Mouse (Mus musculus): ENCODE results near the gene Atp1b1. TPM values are rescaled to one million over a fixed set of nuclear protein-coding genes. Genes with fewer than 3 reads are reported as not detected.

Gene Atp1b1
- polyA plus RNA-seq, 1 experiment from 2014 or later: 306 TPM

DNA sequence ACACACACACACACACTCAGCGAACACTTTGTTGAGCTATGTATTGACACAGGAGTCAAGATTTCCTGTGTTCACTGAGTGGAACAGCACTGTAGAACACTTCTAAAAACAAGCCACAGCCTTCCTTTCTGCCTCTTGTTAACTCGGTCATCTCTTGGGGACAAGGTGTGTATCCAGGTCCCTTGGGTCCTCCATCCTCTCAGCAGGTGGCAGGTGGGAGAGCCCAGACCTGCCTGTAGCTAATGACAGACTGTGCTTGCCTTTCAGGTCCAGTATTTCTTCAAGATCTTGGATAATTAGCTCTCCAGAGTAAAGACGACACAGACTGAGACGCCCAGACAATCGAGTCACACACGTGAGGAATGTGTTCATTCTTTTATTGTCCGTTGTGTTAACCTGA, 21.4 kb downstream of the Atp1b1 start:
- Histone ChIP-seq H3K36me3 (ENCODE audit: control insufficient read depth, insufficient read depth) (peaks cover 41% of the 10 kb centered on the region), H3K9ac (ENCODE audit: low read length) (no peak overlapping the region), H3K27me3 (ENCODE audit: control insufficient read depth, insufficient read depth, low read length) (no peaks in the 10 kb centered on the region), H3K4me1 (ENCODE audit: control insufficient read depth, insufficient read depth, low read length) (peaks cover 8% of the 10 kb centered on the region), H3K4me3 (ENCODE audit: low read length) (no peak overlapping the region), H3K27ac (ENCODE audit: low read length) (no peak overlapping the region), H3K4me2 (ENCODE audit: low read depth, low read length) (no peak overlapping the region), H3K9me3 (replicated peaks; ENCODE audit: control insufficient read depth, low read length) (no peaks in the 10 kb centered on the region)
- 82% methylated on average over 7 of the region's 7 CpGs for WGBS
- no peak for ATAC-seq (replicated peaks; ENCODE audit: extremely low read depth, insufficient read depth, low FRiP score)

DNA sequence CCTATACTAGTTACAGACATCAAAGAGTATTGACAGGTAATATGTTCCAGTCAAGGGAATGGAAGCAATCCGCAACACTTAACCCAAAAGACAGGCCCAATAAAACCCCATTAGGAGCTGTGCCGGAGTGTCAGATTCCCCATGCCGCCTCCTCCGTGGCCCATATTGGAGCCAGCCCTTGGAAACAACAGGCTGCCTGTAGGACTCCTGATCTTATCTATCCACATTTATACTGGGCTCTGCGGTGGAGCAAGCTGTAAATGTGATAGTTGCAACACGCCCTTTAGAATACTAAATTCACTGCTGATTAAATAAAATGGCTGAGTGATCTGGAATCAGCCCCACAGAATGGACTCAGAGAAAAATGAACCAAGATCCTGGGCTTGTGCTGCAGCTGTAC, 24.1 kb downstream of the Atp1b1 start:
- Histone ChIP-seq H3K9me3 (replicated peaks; ENCODE audit: control insufficient read depth, low read length) (no peaks in the 10 kb centered on the region), H3K27me3 (ENCODE audit: control insufficient read depth, insufficient read depth, low read length) (no peaks in the 10 kb centered on the region), H3K4me1 (ENCODE audit: control insufficient read depth, insufficient read depth, low read length) (peaks cover 8% of the 10 kb centered on the region), H3K27ac (ENCODE audit: low read length) (no peak overlapping the region), H3K4me3 (ENCODE audit: low read length) (no peak overlapping the region), H3K9ac (ENCODE audit: low read length) (no peak overlapping the region), H3K4me2 (ENCODE audit: low read depth, low read length) (no peak overlapping the region), H3K36me3 (ENCODE audit: control insufficient read depth, insufficient read depth) (peaks cover 20% of the 10 kb centered on the region)
- WGBS: 49% methylated on average over 6 of the region's 6 CpGs
- no peak for ATAC-seq (replicated peaks; ENCODE audit: extremely low read depth, insufficient read depth, low FRiP score)

DNA sequence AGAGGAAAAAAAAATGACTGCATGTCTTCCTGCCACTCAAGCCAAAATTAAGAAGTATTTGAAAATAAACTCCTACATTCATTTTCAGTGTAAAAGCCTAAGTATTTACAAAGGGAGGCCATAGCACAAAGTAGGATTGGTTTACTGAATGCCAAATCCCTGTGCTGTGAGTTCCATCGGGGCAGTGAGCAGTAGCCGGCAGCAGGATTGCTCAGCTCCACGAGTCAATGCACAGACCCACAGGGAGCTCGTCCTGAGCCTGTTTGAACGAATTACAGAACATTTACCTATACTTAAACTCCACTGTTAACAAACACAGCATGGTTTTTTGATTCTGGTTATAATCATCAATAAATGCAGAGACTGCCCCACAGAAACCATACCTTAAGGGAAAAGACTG, 25.5 kb downstream of the Atp1b1 start:
- ATAC-seq (replicated peaks; ENCODE audit: extremely low read depth, insufficient read depth, low FRiP score): no peak
- H3K36me3 ChIP-seq (ENCODE audit: control insufficient read depth, insufficient read depth): peaks cover 9% of the 10 kb centered on the region
- H3K27me3 ChIP-seq (ENCODE audit: control insufficient read depth, insufficient read depth, low read length): no peaks in the 10 kb centered on the region
- H3K27ac ChIP-seq (ENCODE audit: low read length): no peak overlapping the region
- peaks cover 15% of the 10 kb centered on the region for H3K4me1 ChIP-seq (ENCODE audit: control insufficient read depth, insufficient read depth, low read length)
- no peaks in the 10 kb centered on the region for H3K9me3 ChIP-seq (replicated peaks; ENCODE audit: control insufficient read depth, low read length)
- no peak overlapping the region for H3K4me3 ChIP-seq (ENCODE audit: low read length)
- WGBS: 86% methylated on average over 5 of the region's 5 CpGs
- no peak overlapping the region for H3K4me2 ChIP-seq (ENCODE audit: low read depth, low read length)
- no peak overlapping the region for H3K9ac ChIP-seq (ENCODE audit: low read length)

DNA sequence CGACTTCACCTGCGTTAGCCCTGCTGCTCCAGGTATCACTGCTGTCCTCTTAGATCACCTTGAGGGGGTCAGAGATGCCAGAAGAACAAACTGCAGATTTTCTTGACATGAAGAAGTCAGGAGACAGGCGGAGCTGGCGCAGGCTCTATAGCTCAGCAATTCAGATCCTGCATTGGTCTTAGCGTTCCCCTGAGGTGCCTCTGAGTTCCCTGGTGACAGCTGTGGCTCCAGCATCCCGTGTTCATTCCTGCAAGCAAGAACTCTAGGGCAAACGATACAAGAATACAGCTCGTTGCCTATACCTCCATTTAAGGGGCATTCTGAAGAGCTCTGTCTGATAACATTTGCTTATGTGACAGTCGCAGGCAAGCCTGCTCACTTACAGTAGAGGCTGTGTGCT, 29.5 kb downstream of the Atp1b1 start:
- Histone ChIP-seq H3K4me2 (ENCODE audit: low read depth, low read length) (no peak overlapping the region), H3K27me3 (ENCODE audit: control insufficient read depth, insufficient read depth, low read length) (no peaks in the 10 kb centered on the region), H3K4me3 (ENCODE audit: low read length) (no peak overlapping the region), H3K9ac (ENCODE audit: low read length) (no peak overlapping the region), H3K9me3 (replicated peaks; ENCODE audit: control insufficient read depth, low read length) (no peaks in the 10 kb centered on the region), H3K4me1 (ENCODE audit: control insufficient read depth, insufficient read depth, low read length) (peaks cover 7% of the 10 kb centered on the region; the same call in 1 of the 2 replicates), H3K27ac (ENCODE audit: low read length) (no peak overlapping the region), H3K36me3 (ENCODE audit: control insufficient read depth, insufficient read depth) (no peaks in the 10 kb centered on the region)
- peak; percentile 59; the same call in 1 of the 2 replicates for ATAC-seq (replicated peaks; ENCODE audit: extremely low read depth, insufficient read depth, low FRiP score)
- 55% methylated on average over 9 of the region's 9 CpGs for WGBS

DNA sequence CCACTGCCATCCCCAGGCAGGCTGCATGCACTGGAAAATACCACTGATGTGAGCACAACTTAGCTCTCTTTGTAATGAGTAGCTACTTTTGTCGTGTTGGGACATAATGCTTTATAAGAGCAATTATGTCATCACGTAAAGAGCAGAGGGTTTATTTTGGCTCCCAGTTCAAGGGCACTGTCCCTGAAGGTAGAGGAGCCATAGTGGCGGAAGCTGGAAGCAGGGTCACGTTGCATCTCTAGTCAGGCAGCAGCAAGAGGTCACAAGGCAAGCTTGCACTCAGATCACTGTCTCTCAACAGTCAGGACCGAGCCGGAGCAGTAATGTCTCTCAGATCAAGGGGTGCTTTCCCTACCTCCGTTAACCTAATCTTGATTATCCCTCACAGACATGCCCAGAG, 30.4 kb downstream of the Atp1b1 start:
- Histone ChIP-seq H3K4me2 (ENCODE audit: low read depth, low read length) (no peak overlapping the region), H3K27me3 (ENCODE audit: control insufficient read depth, insufficient read depth, low read length) (no peaks in the 10 kb centered on the region), H3K27ac (ENCODE audit: low read length) (no peak overlapping the region), H3K4me1 (ENCODE audit: control insufficient read depth, insufficient read depth, low read length) (peaks cover 7% of the 10 kb centered on the region; the same call in 1 of the 2 replicates), H3K9ac (ENCODE audit: low read length) (no peak overlapping the region), H3K9me3 (replicated peaks; ENCODE audit: control insufficient read depth, low read length) (no peaks in the 10 kb centered on the region), H3K4me3 (ENCODE audit: low read length) (no peak overlapping the region), H3K36me3 (ENCODE audit: control insufficient read depth, insufficient read depth) (no peaks in the 10 kb centered on the region)
- 67% methylated on average over 7 of the region's 7 CpGs for WGBS
- no peak for ATAC-seq (replicated peaks; ENCODE audit: extremely low read depth, insufficient read depth, low FRiP score)

DNA sequence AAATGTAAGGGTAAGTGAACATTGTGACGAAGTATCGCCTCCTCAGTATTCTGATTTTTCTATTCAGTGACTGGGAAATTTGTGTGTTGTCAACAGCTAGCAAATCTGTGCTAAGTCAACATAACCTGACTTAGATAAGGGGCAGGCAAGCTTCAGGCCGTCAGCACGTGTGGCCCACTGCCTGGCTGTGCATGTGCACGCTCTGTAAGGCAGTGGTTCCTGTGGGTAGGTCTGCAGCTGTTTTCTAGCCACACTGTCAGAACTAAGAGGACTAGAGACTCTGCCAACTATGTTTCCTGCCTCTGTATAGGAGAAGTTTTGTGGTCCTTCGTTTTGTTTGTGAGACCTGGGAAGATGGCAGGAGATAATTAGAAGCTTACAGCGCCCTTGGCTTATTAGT, 31.9 kb downstream of the Atp1b1 start:
- 55% methylated on average over 7 of the region's 7 CpGs for WGBS
- Histone ChIP-seq H3K4me3 (ENCODE audit: low read length) (no peak overlapping the region), H3K9me3 (replicated peaks; ENCODE audit: control insufficient read depth, low read length) (no peaks in the 10 kb centered on the region), H3K4me1 (ENCODE audit: control insufficient read depth, insufficient read depth, low read length) (peaks cover 7% of the 10 kb centered on the region; the same call in 1 of the 2 replicates), H3K9ac (ENCODE audit: low read length) (no peak overlapping the region), H3K27ac (ENCODE audit: low read length) (no peak overlapping the region), H3K36me3 (ENCODE audit: control insufficient read depth, insufficient read depth) (no peaks in the 10 kb centered on the region), H3K4me2 (ENCODE audit: low read depth, low read length) (no peak overlapping the region), H3K27me3 (ENCODE audit: control insufficient read depth, insufficient read depth, low read length) (no peaks in the 10 kb centered on the region)
- ATAC-seq (replicated peaks; ENCODE audit: extremely low read depth, insufficient read depth, low FRiP score): peak; percentile 67

DNA sequence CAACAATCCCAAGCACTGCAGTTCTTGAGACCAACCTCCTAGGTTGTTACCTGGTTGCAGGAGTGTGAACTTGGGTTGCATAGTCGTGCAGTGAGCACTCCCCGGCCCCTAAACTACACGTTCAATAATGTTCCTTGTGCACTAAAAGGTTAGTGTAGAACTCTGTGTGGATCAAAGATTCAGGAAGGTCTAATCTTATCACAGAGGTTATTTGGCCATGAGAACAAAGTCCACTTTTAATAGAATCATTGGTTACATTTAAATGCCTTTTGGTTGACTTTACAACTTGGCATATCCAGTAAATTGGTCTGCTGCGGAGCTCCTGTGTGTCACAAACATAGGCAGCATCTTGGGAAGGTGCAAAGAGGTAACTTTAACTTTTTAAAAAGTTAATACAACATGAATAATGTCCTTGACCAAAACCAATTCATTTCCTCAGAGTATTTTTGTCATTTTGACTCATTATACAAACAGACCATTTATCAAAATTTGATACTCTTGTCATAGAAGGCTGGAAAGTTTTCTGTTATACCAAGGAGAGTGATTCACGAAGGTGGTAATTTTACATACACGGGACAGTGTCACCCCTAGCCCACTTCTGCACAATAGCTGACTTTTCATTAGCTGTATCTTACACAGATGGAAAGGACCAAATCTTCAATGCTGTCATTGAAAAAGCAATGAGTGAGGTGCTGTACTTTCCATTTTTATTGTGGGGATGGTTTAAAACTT, 37.4 kb downstream of the Atp1b1 start:
- WGBS: 69% methylated on average over 6 of the region's 6 CpGs
- H3K27ac ChIP-seq (ENCODE audit: low read length): no peak overlapping the region
- no peaks in the 10 kb centered on the region for H3K9me3 ChIP-seq (replicated peaks; ENCODE audit: control insufficient read depth, low read length)
- H3K27me3 ChIP-seq (ENCODE audit: control insufficient read depth, insufficient read depth, low read length): no peaks in the 10 kb centered on the region
- ATAC-seq (replicated peaks; ENCODE audit: extremely low read depth, insufficient read depth, low FRiP score): no peak
- no peak overlapping the region for H3K4me2 ChIP-seq (ENCODE audit: low read depth, low read length)
- H3K9ac ChIP-seq (ENCODE audit: low read length): no peak overlapping the region
- H3K4me1 ChIP-seq (ENCODE audit: control insufficient read depth, insufficient read depth, low read length): no peaks in the 10 kb centered on the region
- H3K36me3 ChIP-seq (ENCODE audit: control insufficient read depth, insufficient read depth): no peaks in the 10 kb centered on the region
- no peak overlapping the region for H3K4me3 ChIP-seq (ENCODE audit: low read length)

DNA sequence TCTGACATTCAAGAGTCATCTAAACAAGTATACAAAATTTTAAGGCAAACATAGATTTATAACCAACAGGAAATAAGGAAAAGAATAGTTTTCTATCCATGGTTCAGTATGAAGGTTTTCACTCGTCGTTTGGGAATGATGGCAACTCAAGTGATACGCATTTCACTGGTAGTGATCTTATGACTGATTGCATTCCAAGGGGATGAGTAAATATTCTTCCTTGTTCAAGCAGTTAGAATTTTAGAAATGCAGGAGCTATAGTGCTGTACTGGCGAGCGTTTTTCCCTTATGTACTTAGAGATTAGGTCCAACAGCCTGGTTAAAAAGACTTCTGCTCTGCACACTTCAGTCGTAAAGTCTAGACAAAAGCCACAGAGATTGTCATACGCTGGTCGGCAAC, 38.8 kb downstream of the Atp1b1 start:
- Histone ChIP-seq H3K4me3 (ENCODE audit: low read length) (no peak overlapping the region), H3K36me3 (ENCODE audit: control insufficient read depth, insufficient read depth) (no peaks in the 10 kb centered on the region), H3K4me2 (ENCODE audit: low read depth, low read length) (no peak overlapping the region), H3K4me1 (ENCODE audit: control insufficient read depth, insufficient read depth, low read length) (no peaks in the 10 kb centered on the region), H3K9ac (ENCODE audit: low read length) (no peak overlapping the region), H3K9me3 (replicated peaks; ENCODE audit: control insufficient read depth, low read length) (no peaks in the 10 kb centered on the region), H3K27me3 (ENCODE audit: control insufficient read depth, insufficient read depth, low read length) (no peaks in the 10 kb centered on the region), H3K27ac (ENCODE audit: low read length) (no peak overlapping the region)
- WGBS: 79% methylated on average over 8 of the region's 8 CpGs
- ATAC-seq (replicated peaks; ENCODE audit: extremely low read depth, insufficient read depth, low FRiP score): no peak

DNA sequence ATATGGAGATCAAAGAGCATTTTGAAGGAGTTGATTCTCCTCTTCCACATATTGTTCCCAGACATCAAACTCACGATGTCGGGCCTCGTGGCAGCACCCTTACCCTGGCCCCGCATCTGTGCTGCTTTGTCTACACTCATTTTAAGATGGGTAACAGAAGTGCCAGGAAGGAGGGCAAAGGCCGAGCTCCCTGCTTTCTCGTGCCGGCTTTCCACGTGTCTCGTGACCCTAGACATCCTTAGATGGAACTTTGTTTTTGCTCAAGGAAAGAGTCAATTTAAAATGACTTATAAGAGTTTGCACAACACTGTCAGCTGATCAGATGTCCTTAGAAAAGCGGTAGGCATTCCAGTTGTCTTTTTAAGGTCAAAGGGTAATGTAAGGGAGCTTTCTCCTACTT, 39.8 kb downstream of the Atp1b1 start:
- Histone ChIP-seq H3K4me2 (ENCODE audit: low read depth, low read length) (no peak overlapping the region), H3K9ac (ENCODE audit: low read length) (no peak overlapping the region), H3K27me3 (ENCODE audit: control insufficient read depth, insufficient read depth, low read length) (no peaks in the 10 kb centered on the region), H3K27ac (ENCODE audit: low read length) (no peak overlapping the region), H3K4me1 (ENCODE audit: control insufficient read depth, insufficient read depth, low read length) (no peaks in the 10 kb centered on the region), H3K9me3 (replicated peaks; ENCODE audit: control insufficient read depth, low read length) (no peaks in the 10 kb centered on the region), H3K4me3 (ENCODE audit: low read length) (no peak overlapping the region), H3K36me3 (ENCODE audit: control insufficient read depth, insufficient read depth) (no peaks in the 10 kb centered on the region)
- WGBS: 85% methylated on average over 10 of the region's 10 CpGs
- ATAC-seq (replicated peaks; ENCODE audit: extremely low read depth, insufficient read depth, low FRiP score): no peak
